ENCODE assay signal across 9 mouse cellular contexts in the genomic region with DNA sequence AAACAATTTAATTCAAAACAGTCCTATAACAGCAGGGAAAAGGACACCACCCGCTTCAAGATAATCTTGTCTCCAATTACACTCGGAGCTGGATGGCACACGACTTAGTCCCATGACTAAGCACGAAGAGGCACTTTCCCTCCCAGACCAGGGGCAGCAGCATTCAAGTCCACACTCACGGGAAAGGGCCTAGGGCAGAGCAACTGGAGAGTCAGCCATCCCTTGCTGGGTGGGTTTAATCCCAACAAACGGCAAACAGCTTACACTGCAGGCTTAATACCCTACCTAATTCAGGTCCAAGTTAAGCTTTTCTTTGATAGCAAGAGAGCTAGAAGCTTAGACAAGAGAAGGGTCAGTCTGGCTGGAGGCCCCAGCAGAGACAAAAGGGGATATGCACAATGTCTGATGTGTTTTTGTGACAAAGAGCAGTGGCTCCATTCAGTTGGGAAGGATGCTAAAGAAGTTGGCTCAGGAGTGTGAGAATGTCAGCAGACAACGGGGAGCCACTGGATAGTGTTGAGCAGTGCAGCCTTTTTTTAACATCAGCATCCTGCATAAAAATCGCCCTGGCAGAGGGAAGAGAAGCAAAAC. TPM values are rescaled to one million over a fixed set of nuclear protein-coding genes. Genes with fewer than 3 reads are reported as not detected.
A peak's percentile ranks its signal among the peaks of the same experiment; 100 is the strongest.
DNase-seq lines count a peak whose midpoint lies in the region; ATAC-seq lines count a peak whose summit lies in the region.
"Had no signal": no experiment of that assay in that cellular context is flagged by ENCODE, and none has a peak within 500 bp of the region (broad histone marks: within the 10 kb centered on the region; RNA-seq: fewer than 3 reads in every experiment).

No protein-coding gene starts in this region.

- no peaks in the 10 kb centered on the region for H3K36me3 ChIP-seq in forebrain, embryonic 14.5 days (ENCODE audit: control insufficient read depth, insufficient read depth, low read length)
- H3K36me3 ChIP-seq in midbrain, embryonic 11.5 days (ENCODE audit: control insufficient read depth, insufficient read depth, low read length), result no peaks in the 10 kb centered on the region
- H3K36me3 ChIP-seq: liver, embryonic 12.5 days had no signal

- no peak overlapping the region for H3K4me3 ChIP-seq in forebrain, embryonic 14.5 days (ENCODE audit: low read depth, low read length)
- no peak overlapping the region for H3K4me3 ChIP-seq in midbrain, embryonic 11.5 days (ENCODE audit: low read depth, low read length)
- H3K4me3 ChIP-seq: liver, embryonic 12.5 days had no signal

- H3K27ac ChIP-seq in forebrain, embryonic 14.5 days (ENCODE audit: low read depth, low read length), result peak overlapping the region; percentile 14; the same call in 1 of the 2 replicates
- H3K27ac ChIP-seq in midbrain, embryonic 11.5 days (ENCODE audit: low read depth, low read length), result peak overlapping the region; percentile 41; the same call in 1 of the 2 replicates
- H3K27ac ChIP-seq: liver, embryonic 12.5 days had no signal

- H3K27me3 ChIP-seq in forebrain, embryonic 14.5 days (replicated peaks; ENCODE audit: control insufficient read depth, insufficient read depth, low read length), result no peaks in the 10 kb centered on the region
- H3K27me3 ChIP-seq in midbrain, embryonic 11.5 days (ENCODE audit: control insufficient read depth, insufficient read depth, low read length), result peaks cover 33% of the 10 kb centered on the region
- H3K27me3 ChIP-seq: liver, embryonic 12.5 days had no signal

- no peak overlapping the region for H3K4me2 ChIP-seq in forebrain, embryonic 14.5 days (ENCODE audit: low read length)
- no peak overlapping the region for H3K4me2 ChIP-seq in midbrain, embryonic 11.5 days
- H3K4me2 ChIP-seq: liver, embryonic 12.5 days had no signal

- H3K9me3 ChIP-seq in forebrain, embryonic 14.5 days (replicated peaks; ENCODE audit: control insufficient read depth, low read length), result no peaks in the 10 kb centered on the region
- H3K9me3 ChIP-seq in midbrain, embryonic 11.5 days (ENCODE audit: control insufficient read depth, low read length), result no peaks in the 10 kb centered on the region; the same call in 1 of the 2 replicates

- peak overlapping the region; percentile 37; the same call in 1 of the 2 replicates for H3K9ac ChIP-seq in forebrain, embryonic 14.5 days (ENCODE audit: low read length)
- no peak overlapping the region for H3K9ac ChIP-seq in midbrain, embryonic 11.5 days (ENCODE audit: low read length)
- H3K9ac ChIP-seq: liver, embryonic 12.5 days had no signal

- WGBS in forebrain, embryonic 14.5 days, result 2% methylated on average over 8 of the region's 8 CpGs
- WGBS in midbrain, embryonic 11.5 days, result 1% methylated on average over 8 of the region's 8 CpGs

- ATAC-seq in forebrain, embryonic 14.5 days, result peak; percentile 48; the same call in 1 of the 2 replicates
- ATAC-seq in midbrain, embryonic 11.5 days (ENCODE audit: low FRiP score), result peak; percentile 88
- ATAC-seq in inflammation-experienced regulatory T-cells, adult 6 months, result no peak
- ATAC-seq in erythroblast, adult 5-6 weeks (replicated peaks; ENCODE audit: low FRiP score, poor library complexity, severe bottlenecking), result no peak
- ATAC-seq: liver, embryonic 12.5 days had no signal

- peak; percentile 16 for DNase-seq in adrenal gland, postnatal 14 days
- DNase-seq in adrenal gland, postnatal 10 days, result no peak
- DNase-seq in MN1 (ENCODE audit: low spot score), result peak; percentile 79
- DNase-seq in forebrain, embryonic 14.5 days (ENCODE audit: low spot score), result peak; percentile 42
- DNase-seq in midbrain, embryonic 11.5 days (ENCODE audit: low spot score, missing footprints), result peak; percentile 95
- no peak for DNase-seq in spleen, postnatal 14 days (ENCODE audit: low spot score in 2 of 2)

- peaks cover 18% of the 10 kb centered on the region for H3K4me1 ChIP-seq in forebrain, embryonic 14.5 days (ENCODE audit: control insufficient read depth, insufficient read depth, low read length)
- peaks cover 16% of the 10 kb centered on the region for H3K4me1 ChIP-seq in midbrain, embryonic 11.5 days (ENCODE audit: control insufficient read depth, insufficient read depth, low read length)
- H3K4me1 ChIP-seq: liver, embryonic 12.5 days had no signal

RNA-seq across cellular contexts. Expression of a gene that starts 46.8 kb away (rescaled TPM):
- 4.0 and 4.1 TPM in 2 replicates for total RNA-seq in adrenal gland, postnatal 14 days (2021)
- 1 to 10 TPM; 4.1 to 5.1 TPM for total RNA-seq in adrenal gland, postnatal 10 days (2021)
- polyA plus RNA-seq in forebrain, embryonic 14.5 days (2014; fragmentation: Nextera tagmentation; extraction: Ambion mirVana), result 10.9 and 13.3 TPM in 2 replicates
- polyA plus RNA-seq in midbrain, embryonic 11.5 days (2014; fragmentation: Nextera tagmentation; extraction: Ambion mirVana), result 9.7 and 10.1 TPM in 2 replicates
- polyA plus RNA-seq in inflammation-experienced regulatory T-cells, adult 6 months (2017; shearing (Covaris generic)), result under 1 TPM in 1 of 3 experiments, not detected in 2; 0.08 TPM
- 0.19 TPM in 1 of 2 replicates, not detected in the other for total RNA-seq in erythroblast, adult 5-6 weeks (2015; ENCODE audit: low replicate concordance)
- 0.09 and 1.5 TPM in 2 replicates for total RNA-seq in erythroblast, adult 5-6 weeks (2017; ENCODE audit: low replicate concordance)

Comparison
In these comparisons a context has a peak if more than half of its experiments do, and no peak if none do; other contexts are left out.
1. DNase-seq: peak in adrenal gland, postnatal 14 days (single experiment), MN1 (single experiment), forebrain, embryonic 14.5 days (single experiment) and midbrain, embryonic 11.5 days (single experiment); none in adrenal gland, postnatal 10 days (single experiment) and spleen, postnatal 14 days (0 of 2).
2. ATAC-seq: peak in forebrain, embryonic 14.5 days (single experiment) and midbrain, embryonic 11.5 days (single experiment); none in inflammation-experienced regulatory T-cells, adult 6 months (single experiment) and erythroblast, adult 5-6 weeks (single experiment).